Mouse (Mus musculus) thymus, postnatal 14 days (tissue): ENCODE data around the gene Cacna1c.
A peak's percentile ranks its signal among the peaks of the same experiment; 100 is the strongest.

ENCODE experiments used
- DNase-seq: peaks from one replicate; pipeline ENCODE4 v3.0.0; 2021

Cacna1c gene

DNA sequence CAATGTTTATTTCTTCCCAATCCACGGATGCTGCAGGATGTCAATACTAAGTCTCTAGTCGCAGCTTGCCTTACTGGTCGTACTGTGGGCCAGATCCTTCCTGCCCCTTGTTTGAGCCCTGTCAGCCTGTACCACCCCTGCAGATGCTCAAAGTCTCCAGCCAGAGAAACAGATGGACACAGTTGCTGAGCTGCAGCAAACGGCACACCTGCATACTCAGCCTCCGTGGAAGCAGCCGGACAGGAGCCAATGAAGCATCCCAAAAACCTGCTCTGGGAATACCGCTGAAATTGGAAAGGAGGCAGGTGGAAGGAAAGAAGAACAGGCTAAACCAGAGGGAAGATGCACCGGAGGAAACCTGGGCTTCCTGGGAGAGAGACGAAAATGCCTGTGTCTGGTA lies 243.8 kb downstream of the Cacna1c start:
- DNase-seq: no peak

DNA sequence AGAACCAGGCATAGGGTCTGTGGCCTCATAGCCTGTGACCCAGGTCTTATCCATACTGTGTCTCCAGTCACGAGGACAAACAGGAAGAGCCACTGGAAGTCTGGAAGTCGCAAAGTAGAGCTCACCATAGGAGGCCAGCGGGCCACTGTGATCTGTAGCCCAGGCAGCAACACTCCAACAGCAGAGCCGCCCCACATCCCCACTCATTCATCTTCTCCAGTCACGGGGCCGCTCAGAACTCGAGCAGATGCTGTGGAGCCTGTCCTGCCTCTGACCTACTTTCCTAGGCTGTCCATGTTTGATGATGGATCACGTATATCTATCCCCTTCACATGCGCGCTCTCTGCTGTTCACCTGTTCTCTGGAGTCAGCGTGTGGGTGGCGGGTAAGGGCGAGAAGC lies 246.0 kb downstream of the Cacna1c start:
- DNase-seq: no peak

DNA sequence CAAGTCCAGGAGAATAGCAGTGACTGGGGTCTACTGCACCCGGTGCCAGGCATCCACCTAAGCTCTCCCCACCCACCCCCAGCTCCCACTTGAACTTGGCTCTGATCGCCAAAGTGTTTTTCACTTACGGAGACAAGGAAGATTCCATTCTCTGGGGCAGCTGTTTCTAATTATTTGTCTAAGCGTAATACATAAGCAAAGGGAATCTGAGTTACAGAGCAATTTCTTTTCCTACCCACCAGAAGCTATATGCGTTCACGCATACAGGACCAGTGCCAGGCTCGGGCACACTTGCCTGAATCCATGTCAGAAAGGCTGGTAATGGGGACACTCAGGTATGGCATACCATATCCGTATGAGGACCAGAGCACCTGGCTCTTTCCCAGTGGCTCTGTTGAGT lies 248.9 kb downstream of the Cacna1c start:
- no peak for DNase-seq

DNA sequence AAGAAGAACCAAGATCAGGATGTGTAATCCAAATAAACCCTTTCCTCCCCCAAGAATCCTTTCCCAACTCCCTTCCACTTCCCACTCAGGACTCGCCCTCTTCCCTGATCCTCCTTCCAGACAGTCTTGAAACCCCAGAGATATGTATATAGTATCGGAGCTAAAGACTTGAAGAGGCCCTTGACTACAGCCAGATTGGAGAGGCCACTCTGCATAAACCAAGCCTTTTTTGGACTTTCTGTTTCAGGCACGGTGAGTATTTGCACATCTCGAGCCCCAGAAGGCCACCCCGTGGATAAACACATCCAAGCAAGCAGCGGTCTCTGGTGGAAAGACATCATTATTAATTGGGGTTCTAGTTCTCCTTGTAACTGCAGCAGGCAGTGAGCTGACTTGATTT lies 249.6 kb downstream of the Cacna1c start:
- DNase-seq: no peak

DNA sequence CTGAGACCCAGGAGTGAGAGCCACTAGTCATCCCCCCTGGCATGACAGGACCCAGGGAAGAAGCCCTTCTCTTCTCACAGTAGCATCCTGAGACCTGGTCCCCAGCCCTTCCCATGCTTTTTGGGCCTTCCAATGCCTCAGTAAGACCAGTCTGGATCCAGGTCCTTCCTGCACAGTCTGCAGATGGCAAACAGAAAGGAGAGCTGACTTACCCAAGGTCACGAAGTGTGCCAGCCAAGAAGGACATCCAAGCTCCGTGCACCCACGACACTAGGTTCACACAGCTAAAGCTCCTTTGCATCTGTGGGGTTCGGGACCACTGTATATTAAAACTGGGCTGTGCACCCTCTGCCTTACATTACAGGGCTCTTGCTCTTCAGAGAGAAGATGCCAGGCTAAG lies 252.1 kb downstream of the Cacna1c start:
- no peak for DNase-seq

DNA sequence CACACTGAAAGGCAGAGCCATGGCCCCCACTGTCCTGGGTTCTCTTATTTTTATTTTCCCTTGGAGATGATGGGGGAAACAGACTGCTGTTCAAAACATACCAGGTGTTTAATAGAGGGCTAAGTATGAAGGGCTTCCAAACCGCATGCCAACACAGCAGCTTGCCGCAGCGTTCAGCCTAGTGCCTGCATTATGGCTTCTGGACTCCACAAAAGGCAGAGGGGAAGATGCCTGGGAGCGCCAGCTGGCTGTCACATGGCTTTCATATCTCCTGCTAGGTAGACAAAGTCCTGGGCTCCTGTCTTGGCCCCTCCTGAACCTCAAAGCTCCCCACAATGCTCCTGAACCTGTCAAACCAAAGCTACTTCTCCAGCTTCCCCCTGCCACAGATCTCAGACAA lies 254.4 kb downstream of the Cacna1c start:
- DNase-seq: no peak

DNA sequence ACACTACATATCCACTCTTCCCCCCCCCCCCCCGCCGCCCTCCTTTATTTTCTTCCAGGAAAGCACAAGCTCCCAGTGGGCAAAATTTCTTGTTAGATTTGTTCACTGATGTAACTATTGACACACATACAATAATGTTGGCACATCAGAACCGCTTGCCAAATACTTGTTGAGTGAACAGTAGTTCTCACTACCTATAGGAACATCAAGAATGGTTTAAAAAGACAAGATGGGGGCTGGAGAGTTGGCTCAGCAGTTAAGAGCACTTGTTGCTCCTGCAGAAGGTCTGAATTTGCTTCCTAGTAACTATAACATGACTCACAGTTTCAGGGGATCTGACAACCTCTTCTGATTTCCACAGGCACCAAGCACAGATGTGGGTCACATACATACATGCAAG lies 255.2 kb downstream of the Cacna1c start:
- DNase-seq: no peak

DNA sequence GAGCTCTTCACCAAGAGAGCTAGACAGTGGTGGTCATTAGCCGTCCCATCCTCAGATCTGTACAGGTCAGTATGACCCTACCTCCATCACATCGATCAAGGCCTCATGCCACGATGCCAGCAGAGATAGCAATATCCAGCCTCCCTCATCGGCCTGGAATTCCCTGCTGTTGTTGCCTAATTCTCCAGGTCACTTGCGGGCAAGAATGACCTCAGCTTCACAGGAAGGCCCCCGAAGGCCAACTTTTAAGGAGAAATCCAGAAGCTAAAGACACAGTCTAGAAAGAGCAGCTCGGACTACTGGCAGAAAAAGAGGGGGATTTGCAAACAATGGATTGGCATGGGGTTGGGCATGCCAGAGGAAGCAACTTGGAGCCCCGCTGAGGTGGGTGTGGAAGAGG lies 256.6 kb downstream of the Cacna1c start:
- DNase-seq: no peak

DNA sequence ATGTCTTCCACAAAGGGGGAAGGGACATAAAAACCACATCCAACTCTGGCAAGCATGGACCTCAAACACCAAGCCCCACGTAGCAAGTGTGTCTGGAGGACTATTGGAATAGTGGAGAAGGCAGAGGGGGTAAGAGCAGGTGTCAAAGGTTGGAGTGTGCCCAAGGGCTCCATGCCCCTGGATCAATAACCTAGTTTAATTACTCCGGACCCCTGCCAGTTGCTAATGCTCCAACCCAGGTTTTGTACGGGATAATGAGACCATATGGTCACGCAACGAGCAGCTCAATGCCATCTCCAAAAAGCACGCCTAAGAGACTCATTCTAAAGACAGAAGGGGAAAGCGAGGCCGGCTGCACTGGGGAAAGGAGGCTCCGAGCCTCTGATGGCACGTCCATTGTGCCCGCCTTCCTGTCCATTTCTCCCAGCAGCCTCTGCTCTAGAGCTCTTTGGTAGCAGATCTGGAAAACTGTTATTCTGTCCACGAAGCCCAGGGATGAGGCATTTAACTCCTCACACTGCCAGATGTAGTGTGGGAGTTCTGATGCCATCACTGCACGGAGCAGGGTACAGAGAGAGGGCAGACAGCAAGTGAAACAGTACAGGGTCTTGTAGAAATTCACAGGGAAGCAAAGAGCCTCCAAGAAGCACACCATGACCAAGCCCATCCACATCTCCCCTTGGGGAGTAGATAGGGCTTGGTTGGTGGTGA lies 257.7 kb downstream of the Cacna1c start:
- DNase-seq: no peak

DNA sequence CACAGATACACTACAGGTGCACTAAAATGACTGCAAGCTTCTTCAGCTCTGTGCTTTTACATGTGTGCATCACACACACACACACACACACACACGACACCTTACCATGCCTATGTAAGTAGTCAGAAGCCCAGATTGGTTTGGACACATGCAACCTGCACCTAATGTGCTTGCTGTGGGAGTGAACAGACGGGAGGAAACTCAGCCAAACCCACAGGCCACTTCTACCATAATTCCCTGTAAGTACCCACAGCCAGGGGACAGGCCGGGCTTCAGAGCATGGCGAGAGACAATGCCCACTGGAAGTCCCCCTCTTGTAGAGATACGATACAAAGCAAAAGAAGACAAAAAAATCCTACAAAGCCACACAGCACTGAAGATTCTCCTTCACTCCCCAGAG lies 258.7 kb downstream of the Cacna1c start:
- DNase-seq: no peak

DNA sequence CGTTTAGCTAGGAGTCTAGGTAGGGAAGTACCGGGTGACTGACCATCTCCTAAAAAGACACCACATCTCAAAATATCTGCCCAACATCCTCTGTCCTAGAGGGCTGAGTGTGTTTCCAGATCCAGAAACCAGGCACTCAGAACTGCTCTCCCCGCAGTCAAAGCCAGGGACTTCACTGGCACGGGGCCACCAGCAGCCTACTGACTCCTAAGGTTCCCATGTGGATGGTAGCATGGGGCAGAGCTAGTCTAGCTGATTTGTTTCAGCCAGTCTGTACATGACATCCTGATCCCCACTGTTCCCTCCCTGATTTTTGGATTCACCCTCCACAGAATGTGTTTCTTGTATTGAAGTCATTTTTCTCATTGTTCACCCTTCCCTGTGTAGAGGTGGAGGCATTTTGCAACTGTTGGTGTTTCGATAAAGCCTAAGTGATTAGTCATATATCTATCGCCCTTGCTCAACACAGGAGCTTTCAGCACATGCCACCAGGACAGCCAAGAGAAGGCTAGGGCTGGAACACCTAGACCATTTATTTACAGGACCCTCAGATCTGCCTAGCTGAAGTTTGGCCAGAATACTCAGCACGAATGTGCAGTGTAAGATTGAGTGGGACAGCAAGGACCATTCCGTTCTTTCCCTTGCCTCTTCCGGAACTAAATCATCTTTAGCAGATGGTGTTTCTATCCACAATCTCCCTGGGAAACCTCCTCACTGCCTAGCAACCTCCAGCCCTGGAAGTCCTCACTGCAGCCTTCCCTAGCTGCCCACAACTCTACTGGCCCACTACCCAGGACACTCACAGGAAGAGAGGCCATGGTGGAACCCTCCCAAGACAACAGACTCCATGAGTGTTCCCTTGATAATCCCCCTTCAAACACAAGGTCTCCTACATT lies 260.4 kb downstream of the Cacna1c start:
- DNase-seq: no peak

DNA sequence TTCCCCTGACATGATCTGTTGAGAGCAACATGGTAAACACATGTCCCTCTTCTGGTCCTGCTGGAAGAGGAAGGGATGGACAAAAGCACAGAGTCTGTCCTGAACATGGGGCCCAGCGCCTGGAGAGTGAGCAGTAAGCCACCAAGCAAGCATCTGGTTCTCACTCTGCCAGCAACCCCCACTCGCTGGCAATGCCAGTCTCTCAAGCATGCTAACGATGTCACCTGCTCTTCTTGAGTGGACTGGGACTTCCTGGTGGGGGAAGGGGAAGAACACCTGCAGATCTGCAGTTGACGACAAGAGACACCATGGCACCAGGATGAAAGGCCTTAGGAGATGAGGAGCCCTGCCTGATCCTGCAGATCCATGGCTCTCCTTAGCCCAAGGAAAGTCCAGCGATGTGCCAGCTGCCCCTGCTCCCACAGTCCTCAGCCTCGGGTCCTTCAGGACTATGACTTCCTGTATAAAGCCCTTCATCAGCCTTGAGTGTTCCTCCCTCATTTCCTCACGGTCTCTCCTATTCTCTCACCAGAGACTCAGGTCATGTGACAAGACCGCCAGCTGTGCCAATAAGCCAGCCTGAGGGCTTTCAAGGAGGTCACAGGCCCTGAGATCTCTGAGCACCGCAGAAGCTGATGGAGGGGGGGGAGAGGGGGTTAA lies 261.8 kb downstream of the Cacna1c start:
- peak; percentile 78 for DNase-seq

DNA sequence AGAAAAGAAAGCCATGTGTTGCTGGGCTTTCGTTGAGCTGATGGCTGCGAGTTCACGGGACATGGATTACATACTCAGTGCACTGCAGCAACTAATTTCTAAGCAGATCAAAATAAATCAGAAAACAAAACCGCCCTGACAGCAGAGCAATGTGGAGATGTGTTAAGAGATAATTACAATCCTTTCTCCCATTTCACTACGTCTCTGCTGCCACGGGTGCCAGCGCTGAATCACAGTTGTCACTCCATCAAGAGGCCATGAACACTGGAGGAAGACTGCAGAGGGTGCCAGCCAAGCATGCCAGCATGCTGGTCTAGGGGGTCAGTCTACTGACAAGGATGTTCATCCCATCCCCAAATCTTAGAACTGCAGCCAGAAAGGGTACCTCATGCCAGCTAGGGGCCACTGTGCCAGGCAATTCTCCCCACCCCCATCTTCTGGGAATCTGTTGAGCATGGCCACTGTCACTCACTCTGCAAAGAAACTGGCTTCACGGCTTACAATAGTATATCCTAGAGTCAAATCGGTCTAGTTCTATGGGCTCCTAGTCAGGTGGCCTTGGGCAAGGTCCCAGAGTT lies 263.1 kb downstream of the Cacna1c start:
- DNase-seq: no peak

DNA sequence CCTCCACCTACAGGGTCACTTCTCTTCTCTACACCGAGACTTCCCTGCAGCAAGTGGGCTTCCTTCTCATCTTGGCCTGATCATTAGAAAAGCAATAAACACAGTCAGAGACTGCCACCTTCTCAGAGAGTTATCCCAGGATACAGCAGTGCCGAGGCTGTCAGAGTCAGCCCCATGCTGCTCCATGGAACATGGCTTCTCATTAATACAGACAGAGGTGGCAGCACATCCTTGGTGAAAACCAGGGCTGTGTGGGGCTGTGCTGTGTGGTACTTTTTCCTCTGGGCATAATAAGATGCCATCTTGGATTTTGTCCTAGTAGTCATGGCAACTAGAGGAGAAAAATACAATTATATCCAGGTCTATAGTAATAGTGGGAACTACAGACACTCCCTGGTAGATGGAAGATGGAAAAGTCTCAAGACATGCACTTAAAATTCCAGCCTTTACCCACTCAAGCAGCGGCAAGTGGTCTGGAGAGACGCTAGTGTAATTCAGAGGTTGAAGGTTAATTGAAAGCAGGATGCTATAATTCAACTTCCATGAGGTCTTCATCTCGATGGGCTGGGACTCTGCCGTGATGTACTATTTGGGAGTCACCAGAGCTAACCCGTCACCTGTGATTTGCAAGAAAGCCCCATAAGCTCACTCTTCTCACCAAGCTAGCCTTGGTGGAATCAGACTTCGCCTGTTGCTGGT lies 264.1 kb downstream of the Cacna1c start:
- DNase-seq: no peak

DNA sequence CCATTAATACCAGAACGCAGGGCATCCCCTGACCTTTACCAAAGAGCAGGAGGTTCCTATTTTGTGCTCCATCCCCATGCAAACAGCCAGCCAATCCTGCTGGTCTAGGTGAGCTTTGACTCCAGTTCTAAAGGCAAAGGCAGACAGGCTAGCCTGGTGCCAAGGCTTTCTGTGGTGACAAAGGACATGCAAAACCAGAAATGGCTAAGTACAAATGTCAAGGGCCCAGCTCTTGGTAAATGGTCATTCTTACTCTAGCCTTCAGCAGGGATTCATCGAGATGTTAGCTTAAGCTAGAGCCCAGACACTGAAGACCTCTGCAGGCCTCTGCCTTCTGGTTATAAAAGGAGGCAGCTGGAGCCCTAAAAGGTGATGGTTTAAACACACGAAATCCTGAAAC lies 269.5 kb downstream of the Cacna1c start:
- no peak for DNase-seq

DNA sequence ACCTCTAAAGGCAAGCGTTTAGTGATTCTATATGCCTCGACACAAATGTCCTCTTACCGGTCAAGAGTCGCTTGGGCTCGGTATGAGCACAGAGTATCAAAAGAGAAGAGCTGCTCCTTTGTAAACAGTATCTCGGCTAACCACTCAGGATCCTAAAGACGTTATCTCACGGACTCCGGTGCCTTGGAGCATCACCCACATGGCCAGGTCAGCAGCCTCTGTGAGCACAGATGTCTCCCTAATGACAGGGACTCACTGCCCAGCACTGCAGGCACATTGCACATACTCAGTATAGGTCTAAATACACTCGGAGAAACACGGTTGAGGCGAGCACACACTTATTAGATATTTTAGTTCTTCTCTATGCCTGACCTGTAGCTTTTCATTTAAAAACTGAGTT lies 271.8 kb downstream of the Cacna1c start:
- no peak for DNase-seq

DNA sequence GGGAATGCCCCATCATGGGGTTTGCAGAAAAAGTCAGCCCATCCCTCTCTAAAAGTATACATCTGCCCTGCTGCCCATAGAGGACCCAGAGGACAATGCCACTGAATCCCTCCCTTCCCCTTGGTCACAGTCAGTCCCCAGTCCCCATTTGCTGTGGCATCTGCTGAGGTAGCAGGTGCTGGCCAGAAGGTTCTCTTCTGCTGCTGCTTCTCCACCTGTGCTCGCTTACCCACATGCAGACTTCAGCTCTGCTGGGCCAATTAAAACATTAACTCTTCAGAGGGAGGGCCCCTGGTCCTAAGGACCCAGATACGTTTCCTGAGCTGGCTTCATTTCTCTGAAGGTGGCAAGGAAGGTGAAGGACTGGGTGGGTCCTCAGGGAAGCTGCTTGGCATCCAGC lies 272.3 kb downstream of the Cacna1c start:
- no peak for DNase-seq

DNA sequence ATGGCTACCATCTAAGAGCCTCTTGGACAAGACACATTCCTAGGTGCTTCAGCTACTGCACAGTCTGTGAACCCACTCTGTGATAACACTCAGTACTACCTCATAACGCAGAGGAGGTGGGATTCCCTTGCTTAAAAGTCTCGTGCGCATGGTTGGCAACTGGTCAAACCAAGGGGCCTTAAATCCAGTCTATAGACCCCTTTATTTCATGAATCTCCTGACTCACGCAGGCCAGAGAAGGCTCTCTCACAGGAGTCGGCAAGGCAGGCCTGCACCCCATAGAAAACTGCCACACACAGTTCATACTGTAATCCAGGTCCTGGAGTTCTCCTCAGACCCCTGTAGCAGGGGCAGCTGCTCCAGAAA lies 273.0 kb downstream of the Cacna1c start:
- no peak for DNase-seq

DNA sequence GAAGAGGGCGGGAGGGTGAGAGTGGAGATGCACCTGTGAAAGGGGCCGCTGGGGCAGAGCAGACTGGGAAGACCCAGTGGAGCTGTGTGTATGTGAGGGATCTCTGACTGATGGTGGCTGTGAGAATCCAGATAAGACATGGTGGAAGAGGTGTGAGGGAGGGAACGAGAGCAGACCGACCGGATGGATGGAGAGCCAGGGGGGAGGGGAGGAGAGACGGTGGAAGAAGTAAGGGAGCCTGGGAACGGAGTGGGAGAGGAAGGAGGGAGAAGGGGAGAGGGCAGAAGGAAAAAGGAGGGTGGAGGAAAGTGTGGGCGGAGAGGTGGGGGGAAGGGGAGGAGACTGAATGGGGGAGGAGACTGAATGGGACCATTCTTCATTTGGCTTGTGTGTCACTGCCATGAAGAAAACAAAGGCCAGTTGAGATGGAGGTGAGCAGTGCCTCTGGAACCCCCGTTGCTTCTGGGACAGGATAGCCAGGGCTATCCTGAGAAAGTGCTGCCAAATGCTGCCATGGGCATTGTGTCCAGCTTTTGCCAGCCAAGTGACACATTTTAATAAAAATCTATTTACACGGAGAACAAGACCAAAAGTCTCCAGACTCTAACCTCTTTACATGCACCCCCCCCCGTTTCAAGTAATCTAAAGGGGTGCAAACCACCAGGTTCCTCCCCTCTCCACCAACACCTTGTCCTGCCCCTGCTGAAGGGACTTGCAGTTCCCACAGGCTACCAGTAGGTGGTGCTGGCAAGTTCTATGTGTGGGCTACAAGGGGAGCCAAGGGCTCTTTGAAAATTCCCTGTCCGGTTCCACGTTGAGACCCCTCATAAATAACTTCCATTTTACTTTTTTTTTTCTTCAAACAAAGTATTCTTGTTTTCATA lies 273.6 kb downstream of the Cacna1c start:
- DNase-seq: peak; percentile 85

DNA sequence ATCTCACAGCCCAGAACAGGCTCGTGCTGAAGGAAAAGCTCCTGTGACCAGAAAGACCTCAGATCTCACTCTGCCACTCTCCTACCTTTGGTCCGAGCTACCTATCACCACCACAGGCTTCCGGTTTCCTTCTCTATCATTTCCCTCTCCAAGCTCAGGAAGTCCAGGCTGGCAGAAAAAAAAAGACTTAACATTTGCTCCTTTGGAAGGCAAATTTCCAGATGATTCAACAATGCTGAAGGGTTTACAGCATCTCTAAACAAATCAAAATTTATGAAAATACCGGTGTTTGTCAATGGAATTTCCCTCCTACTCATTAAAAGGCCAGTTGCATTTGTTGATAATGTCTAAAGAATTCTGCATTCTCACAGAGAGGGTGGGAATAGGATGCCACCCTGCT lies 288.0 kb downstream of the Cacna1c start:
- DNase-seq: no peak

DNA sequence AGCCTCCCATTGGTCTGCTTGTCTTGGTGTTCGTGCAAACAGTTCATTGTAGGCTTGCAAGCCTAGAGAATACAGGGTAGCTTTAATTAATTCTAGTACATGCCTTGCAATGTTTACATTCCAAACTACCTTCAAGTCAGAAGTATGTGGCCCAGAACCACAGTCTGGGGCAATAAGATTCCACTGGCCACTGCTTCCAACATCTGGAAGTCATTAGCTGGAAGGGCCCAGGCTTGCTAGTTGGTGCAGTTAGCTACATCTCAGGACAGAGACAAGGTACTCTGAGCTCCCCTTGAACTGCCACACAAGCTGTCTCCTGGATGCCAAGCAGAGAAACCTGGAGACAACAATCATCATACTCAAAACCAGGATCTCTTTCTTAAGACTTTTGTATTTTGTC lies 288.5 kb downstream of the Cacna1c start:
- DNase-seq: no peak

DNA sequence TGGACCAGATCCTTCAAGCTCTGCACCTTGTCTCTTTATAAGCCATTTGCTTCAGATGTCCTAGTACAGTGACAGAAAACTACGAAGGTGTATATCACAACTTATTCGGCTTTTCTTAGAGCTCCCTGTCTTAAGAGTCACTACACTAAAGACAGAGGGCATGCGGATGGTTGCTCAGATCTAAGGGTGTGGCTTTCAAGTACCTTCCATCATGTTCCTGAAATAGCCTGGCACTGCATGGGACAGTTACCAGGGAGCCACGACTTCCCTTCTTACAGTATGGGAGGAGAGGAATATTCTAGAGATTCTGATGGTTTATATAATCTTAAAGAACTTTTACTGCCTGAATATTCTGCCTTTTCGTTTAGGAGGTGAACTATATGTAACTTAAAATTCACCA lies 289.3 kb downstream of the Cacna1c start:
- DNase-seq: no peak
